Mouse (Mus musculus) midbrain, embryonic 16.5 days (tissue): ENCODE results near the gene Coro7. TPM values are rescaled to one million over a fixed set of nuclear protein-coding genes. Genes with fewer than 3 reads are reported as not detected.

Experiments used
- ATAC-seq: fragments of 200-750 bp; cut with Nextera tagmentation; 2 replicates; pipeline ENCODE4 v1.8.0; 2017; ENCODE audit warnings: moderate TSS enrichment
- H3K27ac ChIP-seq: fragments of 300-500 bp; sonication (generic); 2 replicates; pipeline ENCODE4 v1.5.1; 2014; ENCODE audit warnings: mild to moderate bottlenecking, low read length, mixed read lengths
- H3K27me3 ChIP-seq: fragments of 300-500 bp; sonication (generic); 2 replicates; pipeline ENCODE4 v1.6.1; 2014; ENCODE audit warnings: low read depth, low read length, mixed read lengths; ENCODE audit not compliant: control insufficient read depth, insufficient read depth
- H3K36me3 ChIP-seq: fragments of 300-500 bp; sonication (generic); 2 replicates; pipeline ENCODE4 v1.6.1; 2014; ENCODE audit warnings: mild to moderate bottlenecking, low read length, moderate library complexity, mixed read lengths; ENCODE audit not compliant: control insufficient read depth, insufficient read depth
- H3K4me1 ChIP-seq: fragments of 300-500 bp; sonication (generic); 2 replicates; pipeline ENCODE4 v1.6.1; 2014; ENCODE audit warnings: mild to moderate bottlenecking, low read length, mixed read lengths; ENCODE audit not compliant: control insufficient read depth, insufficient read depth
- H3K4me2 ChIP-seq: fragments of 300-500 bp; sonication (generic); 2 replicates; pipeline ENCODE4 v1.6.1; 2014; ENCODE audit warnings: mild to moderate bottlenecking, low read length, mixed read lengths
- H3K4me3 ChIP-seq: fragments of 300-500 bp; sonication (generic); 2 replicates; pipeline ENCODE4 v1.5.1; 2014; ENCODE audit warnings: low read depth, mild to moderate bottlenecking, low read length, moderate library complexity, mixed read lengths
- H3K9ac ChIP-seq: fragments of 300-500 bp; sonication (generic); 2 replicates; pipeline ENCODE4 v1.6.1; 2014; ENCODE audit warnings: low read depth, low read length, mixed read lengths
- H3K9me3 ChIP-seq: fragments of 300-500 bp; sonication (generic); replicated peaks from 2 replicates; pipeline ENCODE4 v1.6.1; 2014; ENCODE audit warnings: mild to moderate bottlenecking, low read length, mixed read lengths; ENCODE audit not compliant: control insufficient read depth, poor library complexity, severe bottlenecking
- WGBS: fragments of 180-500 bp; shearing (Covaris S2); extraction: QIAGEN DNeasy Blood & Tissue Kit; methylation state at CpG from one replicate; pipeline ENCODE4 v1.1.7; 2014; 5-methylcytosine and 5-hydroxymethylcytosine counted together
- polyA plus RNA-seq: library from polyadenylated mRNA; unstranded; fragments of >200 nt; fragmentation: Nextera tagmentation; extraction: Ambion mirVana; gene quantifications from 2 replicates; pipeline ENCODE4 v1.2.1, GENCODE M21; 2015

The Coro7 gene
- polyA plus RNA-seq, 1 experiment from 2014 or later, result 36.4 TPM

- Histone ChIP-seq H3K4me3 (no peak overlapping the region), H3K4me2 (no peak overlapping the region), H3K27ac (no peak overlapping the region), H3K36me3 (no peaks in the 10 kb centered on the region), H3K4me1 (peaks cover 40% of the 10 kb centered on the region), H3K9me3 (no peaks in the 10 kb centered on the region), H3K27me3 (no peaks in the 10 kb centered on the region), H3K9ac (no peak overlapping the region)
- 88% methylated on average over 3 of the region's 3 CpGs for WGBS
- no peak for ATAC-seq
These were observed 80.0 kb downstream of the Coro7 start for GRCm38 (mm10) chr16:4599616-4600015.

GRCm38 (mm10) chr16:4598891-4599543 is 80.6 kb downstream of the Coro7 start:
- no peak overlapping the region; the same call in 1 of the 2 replicates for H3K9ac ChIP-seq

GRCm38 (mm10) chr16:4598041-4598440 is 81.5 kb downstream of the Coro7 start:
- H3K27me3 ChIP-seq, result no peaks in the 10 kb centered on the region
- no peaks in the 10 kb centered on the region for H3K36me3 ChIP-seq
- H3K4me3 ChIP-seq, result no peak overlapping the region
- ATAC-seq, result no peak
- 77% methylated on average over 5 of the region's 5 CpGs for WGBS
- no peak overlapping the region for H3K27ac ChIP-seq
- H3K4me2 ChIP-seq, result no peak overlapping the region
- no peaks in the 10 kb centered on the region for H3K9me3 ChIP-seq
- H3K4me1 ChIP-seq, result peaks cover 46% of the 10 kb centered on the region
- H3K9ac ChIP-seq, result no peak overlapping the region

More at GRCm38 (mm10) chr16:4598891-4599543, 80.6 kb downstream of the Coro7 start:
- no peak overlapping the region for H3K27ac ChIP-seq
- peaks cover 40% of the 10 kb centered on the region for H3K4me1 ChIP-seq
- WGBS, result 21% methylated on average over 6 of the region's 6 CpGs
- H3K4me3 ChIP-seq, result no peak overlapping the region
- H3K9me3 ChIP-seq, result no peaks in the 10 kb centered on the region
- no peak for ATAC-seq
- no peaks in the 10 kb centered on the region for H3K36me3 ChIP-seq
- H3K4me2 ChIP-seq, result no peak overlapping the region
- no peaks in the 10 kb centered on the region for H3K27me3 ChIP-seq

- no peak overlapping the region for H3K27ac ChIP-seq
- peaks cover 51% of the 10 kb centered on the region for H3K4me1 ChIP-seq
- peak overlapping the region; percentile 5; the same call in 1 of the 2 replicates for H3K4me3 ChIP-seq
- H3K9ac ChIP-seq, result 0 out of 2 replicates have a peak overlapping the region, but pooled peaks have one; percentile 18
- WGBS, result 62% methylated on average over 4 of the region's 7 CpGs
- no peaks in the 10 kb centered on the region for H3K9me3 ChIP-seq
- ATAC-seq, result no peak
- H3K27me3 ChIP-seq, result no peaks in the 10 kb centered on the region
- no peaks in the 10 kb centered on the region for H3K36me3 ChIP-seq
- peak overlapping the region; percentile 92 for H3K4me2 ChIP-seq
These were observed 82.3 kb downstream of the Coro7 start for GRCm38 (mm10) chr16:4597296-4597695.

GRCm38 (mm10) chr16:4596836-4597235 is 82.7 kb downstream of the Coro7 start:
- Histone ChIP-seq H3K27ac (no peak overlapping the region), H3K9me3 (no peaks in the 10 kb centered on the region), H3K4me3 (peak overlapping the region; percentile 68; the same call in 1 of the 2 replicates), H3K4me1 (peaks cover 49% of the 10 kb centered on the region), H3K27me3 (no peaks in the 10 kb centered on the region), H3K36me3 (no peaks in the 10 kb centered on the region), H3K4me2 (peak overlapping the region; percentile 92), H3K9ac (peak overlapping the region; percentile 18; the same call in 1 of the 2 replicates)
- WGBS, result 34% methylated on average over 2 of the region's 2 CpGs
- no peak for ATAC-seq

- no peaks in the 10 kb centered on the region for H3K36me3 ChIP-seq
- ATAC-seq, result no peak
- H3K4me3 ChIP-seq, result peak overlapping the region; percentile 68
- peaks cover 49% of the 10 kb centered on the region for H3K4me1 ChIP-seq
- no peaks in the 10 kb centered on the region for H3K9me3 ChIP-seq
- H3K27ac ChIP-seq, result peak overlapping the region; percentile 92
- WGBS, result 5% methylated on average over 3 of the region's 3 CpGs
- no peaks in the 10 kb centered on the region for H3K27me3 ChIP-seq
- peak overlapping the region; percentile 92 for H3K4me2 ChIP-seq
- peak overlapping the region; percentile 84 for H3K9ac ChIP-seq
These were observed 83.3 kb downstream of the Coro7 start for GRCm38 (mm10) chr16:4596141-4596728.

GRCm38 (mm10) chr16:4595527-4595963 is 84.0 kb downstream of the Coro7 start:
- H3K36me3 ChIP-seq, result no peaks in the 10 kb centered on the region
- H3K4me1 ChIP-seq, result peaks cover 49% of the 10 kb centered on the region
- 0% methylated on average over 5 of the region's 5 CpGs for WGBS
- peak overlapping the region; percentile 92 for H3K27ac ChIP-seq
- H3K9ac ChIP-seq, result peak overlapping the region; percentile 84
- peak overlapping the region; percentile 92 for H3K4me2 ChIP-seq
- no peaks in the 10 kb centered on the region for H3K27me3 ChIP-seq
- H3K9me3 ChIP-seq, result no peaks in the 10 kb centered on the region
- H3K4me3 ChIP-seq, result peak overlapping the region; percentile 68
- ATAC-seq, result peak; percentile 11

GRCm38 (mm10) chr16:4594814-4595526 is 84.6 kb downstream of the Coro7 start:
- peak; percentile 64 for ATAC-seq
- peaks cover 49% of the 10 kb centered on the region for H3K4me1 ChIP-seq
- H3K4me3 ChIP-seq, result peak overlapping the region; percentile 68
- H3K9ac ChIP-seq, result peak overlapping the region; percentile 84
- H3K9me3 ChIP-seq, result no peaks in the 10 kb centered on the region
- under 1% methylated on average over 28 of the region's 52 CpGs for WGBS
- H3K4me2 ChIP-seq, result peak overlapping the region; percentile 92
- no peaks in the 10 kb centered on the region for H3K36me3 ChIP-seq
- no peaks in the 10 kb centered on the region for H3K27me3 ChIP-seq
- peak overlapping the region; percentile 92 for H3K27ac ChIP-seq
